Mouse (Mus musculus) limb, embryonic 14.5 days (tissue): ENCODE measurements around the gene Kctd6. TPM values are rescaled to one million over a fixed set of nuclear protein-coding genes. Genes with fewer than 3 reads are reported as not detected.

Source experiments
- ATAC-seq: fragments of 200-750 bp; cut with Nextera tagmentation; 2 replicates; pipeline ENCODE4 v1.8.0; 2017; ENCODE audit warnings: low read depth, moderate number of reproducible peaks, moderate TSS enrichment; ENCODE audit not compliant: low FRiP score
- DNase-seq: peaks from one replicate; pipeline ENCODE4 v3.0.0-alpha.2; 2015; ENCODE audit warnings: low spot score
- H3K27ac ChIP-seq: fragments of 300-500 bp; sonication (generic); replicated peaks from 2 replicates; pipeline ENCODE4 v1.5.1; 2014; ENCODE audit warnings: low read depth, mild to moderate bottlenecking, low read length, moderate library complexity, mixed read lengths
- H3K27me3 ChIP-seq: fragments of 300-500 bp; sonication (generic); 2 replicates; pipeline ENCODE4 v1.6.1; 2014; ENCODE audit warnings: low read length, mixed read lengths; ENCODE audit not compliant: control insufficient read depth, insufficient read depth
- H3K36me3 ChIP-seq: fragments of 300-500 bp; sonication (generic); 2 replicates; pipeline ENCODE4 v1.6.1; 2014; ENCODE audit warnings: mild to moderate bottlenecking, low read length, moderate library complexity, mixed read lengths; ENCODE audit not compliant: control insufficient read depth, insufficient read depth
- H3K4me1 ChIP-seq: fragments of 300-500 bp; sonication (generic); 2 replicates; pipeline ENCODE4 v1.6.1; 2014; ENCODE audit warnings: antibody characterized with exemption, low read length, mixed read lengths; ENCODE audit not compliant: control insufficient read depth, insufficient read depth
- H3K4me2 ChIP-seq: fragments of 300-500 bp; sonication (generic); replicated peaks from 2 replicates; pipeline ENCODE4 v1.6.1; 2014; ENCODE audit warnings: low read depth, mild to moderate bottlenecking, low read length, moderate library complexity; ENCODE audit not compliant: severe bottlenecking
- H3K4me3 ChIP-seq: fragments of 300-500 bp; sonication (generic); replicated peaks from 2 replicates; pipeline ENCODE4 v1.5.1; 2014; ENCODE audit warnings: low read length
- H3K9ac ChIP-seq: fragments of 300-500 bp; sonication (generic); 2 replicates; pipeline ENCODE4 v1.6.1; 2014; ENCODE audit warnings: mild to moderate bottlenecking, low read depth, low read length, moderate library complexity; ENCODE audit not compliant: severe bottlenecking
- H3K9me3 ChIP-seq: fragments of 300-500 bp; sonication (generic); 2 replicates; pipeline ENCODE4 v1.6.1; 2016; ENCODE audit warnings: low read length; ENCODE audit not compliant: control insufficient read depth
- POLR2A ChIP-seq: fragments of 200-500 bp; IDR thresholded peaks from 2 replicates; pipeline ENCODE4 v1.8.0; 2012; ENCODE audit warnings: inconsistent platforms, mild to moderate bottlenecking, moderate library complexity, borderline replicate concordance; ENCODE audit not compliant: insufficient read depth, insufficient read length; ENCODE audit errors: extremely low read depth
- WGBS: fragments of 180-500 bp; shearing (Covaris S2); extraction: QIAGEN DNeasy Blood & Tissue Kit; methylation state at CpG from one replicate; pipeline ENCODE4 v1.1.7; 2014; 5-methylcytosine and 5-hydroxymethylcytosine counted together
- polyA plus RNA-seq, 2 experiments: library from polyadenylated mRNA; depleted of rRNA in 1 of 2; stranded (reverse) in 1 of 2; unstranded in 1 of 2; fragments of >200 nt; fragmentation: Nextera tagmentation in 1 of 2; extraction: Ambion mirVana in 1 of 2; gene quantifications; 2 replicates each; pipeline versions ENCODE4 v1.2.1 to v1.2.3; 2012 to 2014

Kctd6 gene
- polyA plus RNA-seq, 2 experiments = 11.2 to 15.8 TPM

GRCm38 (mm10) chr14:8243136-8243888 is 29.4 kb downstream of the Kctd6 start:
- ATAC-seq (no peak), DNase-seq (no peak)
- Histone ChIP-seq H3K4me1 (no peaks in the 10 kb centered on the region), H3K27me3 (no peaks in the 10 kb centered on the region), H3K4me3 (no peak overlapping the region), H3K4me2 (no peak overlapping the region), H3K9me3 (no peaks in the 10 kb centered on the region), H3K36me3 (no peaks in the 10 kb centered on the region), H3K27ac (no peak overlapping the region), H3K9ac (no peak overlapping the region)
- TF ChIP-seq POLR2A = no peak
- 78% methylated on average over 8 of the region's 8 CpGs for WGBS

GRCm38 (mm10) chr14:8244211-8244611 is 30.3 kb downstream of the Kctd6 start:
- no peak overlapping the region for H3K4me2 ChIP-seq
- no peaks in the 10 kb centered on the region for H3K9me3 ChIP-seq
- no peak overlapping the region for H3K4me3 ChIP-seq
- H3K27ac ChIP-seq = no peak overlapping the region
- ATAC-seq = no peak
- no peaks in the 10 kb centered on the region for H3K27me3 ChIP-seq
- no peak for TF ChIP-seq POLR2A
- WGBS = 78% methylated on average over 5 of the region's 5 CpGs
- no peaks in the 10 kb centered on the region for H3K36me3 ChIP-seq
- H3K4me1 ChIP-seq = no peaks in the 10 kb centered on the region
- no peak for DNase-seq
- no peak overlapping the region for H3K9ac ChIP-seq

GRCm38 (mm10) chr14:8246878-8247277 is 32.9 kb downstream of the Kctd6 start:
- Histone ChIP-seq H3K27ac (no peak overlapping the region), H3K4me2 (no peak overlapping the region), H3K9ac (no peak overlapping the region), H3K4me1 (no peaks in the 10 kb centered on the region), H3K4me3 (no peak overlapping the region), H3K36me3 (no peaks in the 10 kb centered on the region), H3K9me3 (no peaks in the 10 kb centered on the region), H3K27me3 (no peaks in the 10 kb centered on the region)
- ATAC-seq (no peak), DNase-seq (no peak)
- 88% methylated on average over 8 of the region's 8 CpGs for WGBS
- no peak for TF ChIP-seq POLR2A

GRCm38 (mm10) chr14:8249206-8249605 is 35.3 kb downstream of the Kctd6 start:
- no peak overlapping the region for H3K27ac ChIP-seq
- TF ChIP-seq POLR2A = no peak
- WGBS = 77% methylated on average over 1 of the region's 1 CpGs
- ATAC-seq (no peak), DNase-seq (no peak)
- H3K4me1 ChIP-seq = no peaks in the 10 kb centered on the region
- H3K27me3 ChIP-seq = no peaks in the 10 kb centered on the region
- no peak overlapping the region for H3K4me3 ChIP-seq
- no peak overlapping the region for H3K4me2 ChIP-seq
- H3K36me3 ChIP-seq = no peaks in the 10 kb centered on the region
- no peaks in the 10 kb centered on the region for H3K9me3 ChIP-seq
- no peak overlapping the region for H3K9ac ChIP-seq

GRCm38 (mm10) chr14:8250141-8250871 is 36.4 kb downstream of the Kctd6 start:
- Histone ChIP-seq H3K27me3 (no peaks in the 10 kb centered on the region), H3K4me2 (no peak overlapping the region), H3K4me1 (no peaks in the 10 kb centered on the region), H3K9me3 (no peaks in the 10 kb centered on the region), H3K4me3 (no peak overlapping the region), H3K27ac (no peak overlapping the region), H3K9ac (no peak overlapping the region), H3K36me3 (no peaks in the 10 kb centered on the region)
- TF ChIP-seq POLR2A = no peak
- ATAC-seq (no peak), DNase-seq (no peak)
- 73% methylated on average over 9 of the region's 9 CpGs for whole genome bisulfite sequencing
